Mouse (Mus musculus) olfactory bulb, adult 2 months (tissue): ENCODE measurements around the gene Tgfa.

Source experiments
- CTCF ChIP-seq: fragments of 200-500 bp; IDR thresholded peaks from 2 replicates; pipeline ENCODE4 v1.5.1; 2012; ENCODE audit warnings: low read depth, mild to moderate bottlenecking, low read length, moderate library complexity; ENCODE audit not compliant: insufficient read depth
- POLR2A ChIP-seq: fragments of 200-500 bp; IDR thresholded peaks from 2 replicates; pipeline ENCODE4 v1.6.1; 2012; ENCODE audit warnings: mild to moderate bottlenecking, low read depth, low read length, moderate library complexity; ENCODE audit not compliant: insufficient read depth

- no peak for TF ChIP-seq POLR2A
- no peak for TF ChIP-seq CTCF
Measured at GRCm38 (mm10) chr6:86182626-86183025, 12.4 kb upstream of the Tgfa start.
